Mouse (Mus musculus) layer of hippocampus, adult 11-12 months (tissue): ENCODE results near the gene Gm45618.

Experiments
- DNase-seq: peaks from one replicate; pipeline ENCODE4 v3.0.0; 2022; ENCODE audit warnings: low spot score

Gm45618 gene

DNA sequence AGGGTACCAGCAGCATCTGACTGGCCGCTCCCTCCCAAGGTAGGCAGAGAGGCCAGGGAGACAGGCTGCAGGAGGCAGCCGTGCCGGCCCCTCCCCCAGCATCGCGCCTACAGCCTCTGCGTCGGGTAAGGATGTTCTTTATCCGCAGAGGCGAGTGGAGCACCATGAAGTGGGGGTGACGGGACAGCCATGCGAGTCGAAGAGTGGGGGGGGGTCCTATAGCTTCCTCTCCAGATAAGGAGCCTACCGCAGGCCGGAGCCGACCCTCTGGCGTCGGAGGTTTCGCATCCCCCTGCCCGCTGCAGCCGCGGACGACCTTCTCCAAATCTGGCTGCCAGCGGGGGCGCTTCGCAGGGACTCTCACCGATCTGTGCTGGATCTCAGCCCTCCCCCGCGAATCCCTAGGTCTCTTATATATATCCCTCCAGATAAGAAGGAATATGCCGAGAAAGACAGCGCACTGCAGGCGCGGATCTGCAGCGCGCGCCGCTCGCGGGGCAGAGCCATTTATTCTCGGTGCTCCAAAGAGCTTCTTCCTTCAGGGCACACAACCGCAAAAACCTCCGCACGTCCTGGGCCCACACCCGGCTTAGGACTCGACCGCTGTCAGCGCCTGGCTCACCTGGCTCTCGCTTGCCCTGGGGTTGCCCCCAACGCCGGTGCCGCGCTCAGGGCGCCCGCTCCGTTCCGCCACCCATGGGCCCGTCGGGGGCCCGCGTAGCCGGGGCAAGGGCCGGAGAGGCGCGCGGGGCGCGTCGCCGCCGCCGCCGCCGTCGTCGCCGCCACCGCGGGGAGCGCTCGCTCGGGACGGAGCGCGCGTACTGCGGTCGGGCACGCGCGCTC lies 26.0 kb downstream of the Gm45618 start:
- DNase-seq: peak; percentile 68

DNA sequence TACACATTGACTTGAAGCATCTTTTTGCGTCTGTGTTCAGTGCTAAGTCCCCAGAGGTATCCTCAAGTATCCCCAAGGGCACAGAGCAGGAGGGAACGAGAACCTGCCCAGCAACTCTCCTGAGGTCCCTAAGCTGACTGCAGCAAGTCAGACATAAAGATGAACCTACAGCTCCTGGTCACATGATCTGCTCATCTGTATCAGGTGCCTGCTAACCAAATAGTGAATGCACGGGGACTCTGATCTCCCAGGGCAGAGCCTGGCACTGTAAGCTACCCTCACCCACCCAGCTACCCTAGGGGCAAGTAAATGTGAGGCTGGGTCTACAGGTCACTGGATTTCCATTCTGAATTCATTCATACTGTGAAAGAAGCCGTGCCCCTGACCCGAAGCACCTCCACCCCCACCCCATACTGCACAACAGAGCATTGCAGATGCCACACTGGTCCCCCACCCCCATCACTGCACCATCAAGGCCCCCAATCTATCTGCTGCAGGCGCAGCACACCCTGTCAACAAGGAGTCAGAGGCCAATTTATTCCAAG lies 26.8 kb downstream of the Gm45618 start:
- no peak for DNase-seq

DNA sequence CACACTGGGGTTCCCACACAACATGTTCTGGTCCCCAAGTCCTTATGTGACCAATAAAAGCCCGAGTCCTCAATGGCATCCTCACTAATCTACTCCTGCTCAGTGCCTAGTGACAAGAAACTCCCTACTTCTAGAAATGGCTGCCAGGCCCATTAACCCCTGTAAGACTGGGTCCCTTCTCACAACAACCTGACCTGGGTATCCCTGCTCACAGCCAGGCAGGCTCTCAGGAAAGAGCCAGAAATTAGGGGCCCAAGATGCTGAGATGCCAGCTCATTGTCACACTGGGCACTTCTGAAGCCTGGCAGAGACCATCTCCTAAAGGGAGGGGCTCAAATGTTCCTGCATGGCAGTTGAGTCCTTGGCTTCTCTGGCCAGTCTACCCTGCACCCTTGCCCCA lies 27.5 kb downstream of the Gm45618 start:
- no peak for DNase-seq

DNA sequence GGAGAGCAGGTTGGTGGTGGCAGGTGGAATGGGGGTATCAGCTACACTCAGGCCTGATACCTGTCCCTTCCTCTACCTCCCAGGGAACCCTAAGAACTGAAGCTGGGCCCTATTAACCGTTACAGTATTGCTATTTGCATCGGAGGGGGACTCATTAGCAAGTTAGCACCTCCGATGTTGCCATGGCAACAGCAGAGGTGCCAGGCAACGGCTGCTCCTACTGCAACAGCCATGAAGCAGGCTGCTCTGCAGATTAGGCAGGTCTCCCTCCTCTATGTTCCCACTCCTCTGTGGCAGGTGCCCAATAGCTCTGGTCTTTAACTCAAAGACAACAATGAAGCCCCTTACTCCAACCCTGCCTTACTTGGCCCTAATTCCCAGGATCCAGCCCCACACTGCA lies 28.7 kb downstream of the Gm45618 start:
- DNase-seq: peak; percentile 63

DNA sequence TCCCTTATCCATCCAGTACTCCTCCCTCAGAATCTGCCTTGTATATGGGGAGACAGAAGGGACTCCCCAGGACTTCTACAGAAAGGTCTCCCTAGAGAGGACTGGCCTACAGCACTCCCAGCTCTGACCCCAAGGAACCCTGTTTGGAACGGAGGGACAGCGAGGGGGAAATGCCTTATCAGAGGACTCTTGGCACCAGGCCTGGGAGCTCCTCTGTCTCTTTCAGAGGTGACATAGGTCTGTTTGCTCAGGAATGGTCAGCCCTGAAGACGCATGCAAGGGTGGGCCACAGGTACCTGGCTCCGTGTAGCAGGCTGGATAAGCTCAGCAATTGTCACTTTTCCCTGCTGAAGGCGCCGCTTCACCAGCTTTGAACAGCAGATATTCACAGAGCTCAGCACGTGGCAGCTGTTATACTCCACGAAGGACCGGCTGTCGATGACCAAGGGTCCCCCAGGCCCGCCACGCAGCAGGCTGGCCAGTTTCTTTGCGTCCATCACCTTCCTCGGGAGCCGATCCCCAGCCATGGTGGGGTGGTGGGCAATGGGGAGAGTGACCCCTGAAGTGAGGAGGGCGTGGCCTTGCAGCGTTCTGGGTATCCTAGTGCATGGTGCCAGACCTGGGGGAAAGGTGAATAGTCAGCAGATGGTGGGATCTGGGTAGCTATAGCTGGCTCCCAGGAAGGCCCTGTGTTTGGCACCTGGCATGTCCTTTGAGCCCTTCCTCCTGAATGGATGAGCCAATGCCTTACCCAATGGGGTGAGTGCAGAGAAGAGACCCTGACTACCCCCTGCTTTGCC lies 30.7 kb downstream of the Gm45618 start:
- no peak for DNase-seq

- DNase-seq: peak; percentile 61
These were observed 31.6 kb downstream of the Gm45618 start for GRCm38 (mm10) chr7:142088886-142089285.

- DNase-seq: no peak
These were observed 33.4 kb downstream of the Gm45618 start for GRCm38 (mm10) chr7:142087069-142087652.

DNA sequence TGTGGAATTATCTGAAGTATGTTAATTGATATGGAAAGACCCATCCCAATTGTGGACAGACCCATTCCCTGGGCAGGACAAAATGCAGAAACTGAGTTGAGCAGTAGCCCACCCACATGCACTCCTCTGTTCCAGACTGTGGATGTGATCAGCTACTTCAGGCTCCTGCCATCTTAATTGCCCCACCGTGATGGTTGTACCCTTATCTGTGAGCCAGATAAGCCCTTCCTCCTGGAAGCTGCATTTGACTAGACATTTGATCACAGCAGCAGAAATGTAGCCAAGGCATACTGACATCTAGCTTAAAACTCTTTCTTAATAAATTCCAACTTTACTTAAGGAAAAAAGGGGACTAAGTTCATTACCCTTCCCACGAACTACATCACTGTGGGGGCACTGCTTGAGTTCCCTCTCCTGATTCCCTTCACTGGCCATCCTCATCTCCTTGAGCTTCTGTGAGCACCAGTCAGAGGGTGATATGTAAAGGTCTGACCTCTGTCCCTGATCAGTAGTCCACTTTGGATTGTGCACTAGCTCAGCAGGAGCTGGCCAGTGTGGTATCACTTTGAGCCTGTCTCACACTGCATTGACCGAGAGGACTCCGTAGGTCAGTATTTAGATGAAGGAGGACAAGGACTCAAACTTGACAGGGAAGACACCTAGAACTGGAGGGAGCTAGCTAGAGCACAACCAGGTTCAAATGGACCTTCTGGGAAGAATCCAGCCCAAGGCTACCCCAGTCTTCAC lies 34.2 kb downstream of the Gm45618 start:
- no peak for DNase-seq

GRCm38 (mm10) chr7:142084820-142085219 lies 35.7 kb downstream of the Gm45618 start:
- DNase-seq: peak; percentile 72

DNA sequence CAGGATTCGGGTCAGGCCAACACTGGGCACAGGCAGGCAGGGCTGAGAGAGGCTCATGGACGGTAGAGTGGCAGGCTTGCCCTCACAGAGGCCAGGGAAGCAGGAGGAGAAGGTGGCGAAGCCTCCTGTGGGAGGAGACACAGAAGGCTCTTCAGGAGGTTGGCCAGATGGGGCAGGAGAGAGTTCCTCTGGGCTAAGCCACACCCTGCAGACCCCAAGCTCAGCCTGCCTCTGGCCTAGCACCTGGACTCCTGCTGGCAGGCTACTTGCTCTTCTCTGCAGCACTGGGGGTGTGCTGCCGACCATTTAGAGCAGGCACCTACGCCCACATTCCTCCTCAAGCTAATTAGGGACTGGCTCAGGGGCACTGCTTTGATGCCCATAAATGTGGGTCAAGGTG lies 36.1 kb downstream of the Gm45618 start:
- no peak for DNase-seq

- no peak for DNase-seq
These were observed 36.8 kb downstream of the Gm45618 start for GRCm38 (mm10) chr7:142083588-142084317.

GRCm38 (mm10) chr7:142082607-142083006 lies 37.9 kb downstream of the Gm45618 start:
- DNase-seq: no peak

- no peak for DNase-seq
These were observed 38.4 kb downstream of the Gm45618 start for GRCm38 (mm10) chr7:142082179-142082578.

GRCm38 (mm10) chr7:142081736-142082135 lies 38.8 kb downstream of the Gm45618 start:
- no peak for DNase-seq

GRCm38 (mm10) chr7:142080876-142081275 lies 39.7 kb downstream of the Gm45618 start:
- DNase-seq: no peak

DNA sequence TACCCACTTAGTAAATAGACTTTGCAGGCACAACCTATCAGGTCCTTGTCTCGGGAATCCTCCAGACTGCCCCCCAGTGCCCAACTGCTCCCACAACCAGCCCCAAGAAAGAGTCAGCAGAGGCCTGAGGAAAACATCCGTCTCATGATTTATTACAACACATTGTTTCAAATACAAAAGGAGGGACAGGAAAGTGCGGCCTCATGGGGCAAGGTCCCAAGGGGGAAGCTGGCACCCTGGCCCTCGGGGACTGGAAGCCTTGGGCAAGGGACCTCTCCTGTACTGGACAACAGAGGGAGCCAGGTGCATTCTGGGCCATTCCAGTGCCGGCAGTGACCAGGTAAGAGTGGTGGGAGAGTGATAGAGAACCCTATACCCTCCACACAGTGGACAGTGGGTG lies 41.2 kb downstream of the Gm45618 start:
- no peak for DNase-seq

DNA sequence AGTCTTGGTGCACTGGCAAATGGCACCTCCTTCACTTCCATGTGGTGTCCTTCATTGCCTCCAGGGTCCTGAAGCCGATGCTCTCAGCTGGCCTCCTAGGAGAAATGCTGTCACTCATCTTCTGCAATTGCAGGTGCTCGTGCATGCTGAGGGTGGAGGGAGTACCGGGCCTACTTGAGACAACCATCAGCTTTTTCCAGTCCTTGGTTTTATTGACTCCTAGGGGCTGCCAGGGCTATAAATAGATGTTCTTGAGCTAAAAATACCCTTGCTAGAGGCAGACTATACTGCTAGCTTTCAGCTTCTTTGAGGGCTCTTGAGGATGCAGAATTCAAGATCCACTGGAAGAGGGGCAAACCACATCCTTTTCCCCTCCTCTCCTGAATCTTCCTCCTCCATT lies 43.4 kb downstream of the Gm45618 start:
- DNase-seq: no peak

DNA sequence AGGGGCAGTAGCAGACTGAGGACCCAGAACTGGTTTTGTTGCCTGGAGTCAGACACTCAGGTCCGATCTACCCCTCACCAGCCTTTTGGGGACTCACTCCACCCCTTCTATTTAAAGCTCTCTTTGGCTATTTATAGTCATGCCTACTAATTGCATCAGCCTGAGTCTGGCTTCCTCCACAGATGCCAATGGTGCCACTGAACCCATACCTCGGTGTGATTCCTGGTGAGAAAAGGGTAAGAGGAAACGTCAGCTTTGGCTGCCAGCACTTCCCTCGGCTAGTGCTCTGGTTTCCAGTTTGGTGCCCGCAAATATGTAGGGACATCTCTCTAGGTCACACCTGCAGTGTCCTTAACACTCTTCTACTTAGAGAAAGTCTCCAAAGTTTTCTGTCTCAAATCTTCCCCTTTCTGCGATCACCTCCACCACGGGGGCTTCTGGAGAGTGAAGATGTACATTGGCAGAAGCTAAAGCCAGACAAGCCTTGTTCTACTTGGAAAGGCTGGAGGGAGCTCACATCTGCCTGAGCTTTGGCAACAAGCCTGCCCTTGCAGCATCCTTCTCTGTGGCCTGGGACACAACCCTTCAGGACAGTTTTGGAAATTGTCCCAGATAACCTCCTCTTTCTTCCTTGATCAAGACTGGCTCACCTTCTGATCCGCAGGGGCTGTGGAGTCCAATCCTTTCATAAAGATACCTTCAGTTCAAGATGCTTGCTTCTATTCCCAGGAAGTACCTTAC lies 46.2 kb downstream of the Gm45618 start:
- DNase-seq: no peak

GRCm38 (mm10) chr7:142071717-142072116 lies 48.8 kb downstream of the Gm45618 start:
- DNase-seq: no peak

GRCm38 (mm10) chr7:142071212-142071578 lies 49.3 kb downstream of the Gm45618 start:
- no peak for DNase-seq
